Mouse (Mus musculus): Measurements from ENCODE around the gene Glul.

GRCm38 (mm10) chr1:153894201-153894893 lies 5.4 kb upstream of the Glul start:
- TF ChIP-seq CTCF (IDR thresholded peaks at IDR 0.05; ENCODE audit: control insufficient read depth, insufficient read depth, insufficient read length) (no peak), MYOG (IDR thresholded peaks at IDR 0.05; ENCODE audit: control insufficient read depth, extremely low read depth, insufficient read length) (no peak), MAX (IDR thresholded peaks at IDR 0.05) (no peak), MYOD1 (IDR thresholded peaks at IDR 0.05; ENCODE audit: control insufficient read depth, insufficient read length, low read depth) (no peak)

Measured in C2C12 (cell line).